In the genomic region with DNA sequence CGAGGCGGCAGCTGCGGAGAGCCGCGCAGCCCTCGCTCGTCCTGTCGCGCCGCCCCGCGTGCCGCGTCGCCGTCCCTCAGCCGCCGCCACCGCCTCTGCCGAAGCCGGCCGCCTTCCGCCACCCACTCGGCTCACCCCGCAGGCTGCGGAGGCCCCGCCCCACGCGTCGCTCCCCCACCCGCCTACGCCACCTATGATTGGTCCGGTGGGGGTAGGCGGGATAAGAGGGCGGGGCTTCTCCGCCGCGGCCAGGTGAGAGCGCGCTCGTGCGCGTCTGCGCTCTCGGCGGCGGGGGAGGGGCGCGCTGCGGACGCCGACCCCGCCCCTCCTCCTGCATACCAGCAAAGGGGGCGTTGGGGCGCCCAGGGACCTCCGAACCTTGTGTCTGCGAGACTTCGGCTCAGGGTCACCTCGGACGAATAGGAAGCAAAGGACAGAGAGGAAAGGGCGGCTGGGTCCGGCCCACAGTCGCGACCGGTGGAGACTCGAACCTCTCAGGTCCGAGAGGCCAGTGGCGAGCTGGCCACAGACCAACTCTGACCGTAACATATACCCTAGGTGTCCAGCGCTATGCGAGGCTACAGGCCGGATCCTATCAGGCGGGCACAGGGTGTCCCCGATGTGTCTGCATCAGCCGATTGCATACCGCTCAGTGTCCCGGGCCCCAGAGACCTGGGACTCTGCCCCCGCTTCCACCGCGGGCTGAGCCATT, we compare ENCODE assay signal across 8 mouse cellular contexts. TPM values are rescaled to one million over a fixed set of nuclear protein-coding genes. Genes with fewer than 3 reads are reported as not detected.
DNase-seq lines count a peak whose midpoint lies in the region; ATAC-seq and TF ChIP-seq lines count a peak whose summit lies in the region.

Gene Ppp1r13b, minus strand, starts transcription at position 141 of the 712 bp plus-strand sequence.

- DNase-seq in 3T3-L1 (ENCODE audit: low read depth, low spot score): peak; percentile 77
- peak; percentile 81 to 84 for DNase-seq in adrenal gland, postnatal 4 days (ENCODE audit: low spot score in 2 of 2)
- DNase-seq in heart, adult 2 months: peak; percentile 93 to 95
- DNase-seq in kidney, adult 2 months: peak; percentile 95
- peak; percentile 93 for DNase-seq in limb, embryonic 11.5 days (ENCODE audit: low spot score)

- intact Hi-C loops in heart, adult 2 months (cut with DNase I): loop anchor here (1.0 to 5.0 kb wide), 2 partner anchors 14 to 34 kb away; no protein-coding TSS in a partner anchor

- H3K4me3 ChIP-seq in embryonic facial prominence, embryonic 13.5 days: peak within 1 kb of the TSS; percentile 83
- peak within 1 kb of the TSS; percentile 92 for H3K4me3 ChIP-seq in heart, adult 2 months
- H3K4me3 ChIP-seq in kidney, adult 2 months (ENCODE audit: insufficient read depth, low read depth, low read length): peak within 1 kb of the TSS; percentile 82
- peak within 1 kb of the TSS; percentile 61 for H3K4me3 ChIP-seq in limb, embryonic 11.5 days (ENCODE audit: low read depth, low read length)
- peak within 1 kb of the TSS; percentile 83 for H3K4me3 ChIP-seq in midbrain, embryonic 13.5 days (replicated peaks)
- peak within 1 kb of the TSS; percentile 69 for H3K4me3 ChIP-seq in small intestine, adult 2 months (ENCODE audit: low read depth, low read length)

- peak; percentile 94 for ATAC-seq in embryonic facial prominence, embryonic 13.5 days (ENCODE audit: insufficient number of reproducible peaks, insufficient read depth, low FRiP score, low TSS enrichment, low read depth)
- peak; percentile 97 for ATAC-seq in limb, embryonic 11.5 days (ENCODE audit: insufficient number of reproducible peaks, low FRiP score, low TSS enrichment, low read depth)
- peak; percentile 95 for ATAC-seq in midbrain, embryonic 13.5 days

- H3K4me1 ChIP-seq in embryonic facial prominence, embryonic 13.5 days: peaks cover 17% of the 10 kb centered on the region
- peaks cover 8% of the 10 kb centered on the region for H3K4me1 ChIP-seq in heart, adult 2 months (ENCODE audit: control insufficient read depth, insufficient read depth, low read length)
- H3K4me1 ChIP-seq in kidney, adult 2 months (ENCODE audit: control insufficient read depth, insufficient read depth, low read length): peaks cover 7% of the 10 kb centered on the region; the same call in 1 of the 2 replicates
- H3K4me1 ChIP-seq in limb, embryonic 11.5 days (ENCODE audit: control insufficient read depth, insufficient read depth, low read length): peaks cover 4% of the 10 kb centered on the region
- peaks cover 16% of the 10 kb centered on the region for H3K4me1 ChIP-seq in midbrain, embryonic 13.5 days (replicated peaks)
- H3K4me1 ChIP-seq in small intestine, adult 2 months (ENCODE audit: control insufficient read depth, insufficient read depth, insufficient read length, low read length): peaks cover 30% of the 10 kb centered on the region; the same call in 1 of the 2 replicates

- H3K9me3 ChIP-seq in embryonic facial prominence, embryonic 13.5 days: no peaks in the 10 kb centered on the region
- no peaks in the 10 kb centered on the region for H3K9me3 ChIP-seq in limb, embryonic 11.5 days (ENCODE audit: control insufficient read depth, low read length)
- no peaks in the 10 kb centered on the region for H3K9me3 ChIP-seq in midbrain, embryonic 13.5 days

- peaks cover 2% of the 10 kb centered on the region; the same call in 1 of the 2 replicates for H3K79me2 ChIP-seq in heart, adult 2 months (replicated peaks; ENCODE audit: control insufficient read depth, insufficient read depth, low read length)

- peaks cover 32% of the 10 kb centered on the region for H3K27me3 ChIP-seq in embryonic facial prominence, embryonic 13.5 days
- no peaks in the 10 kb centered on the region for H3K27me3 ChIP-seq in heart, adult 2 months (ENCODE audit: control insufficient read depth, insufficient read depth, low read length)
- no peaks in the 10 kb centered on the region for H3K27me3 ChIP-seq in kidney, adult 2 months (replicated peaks; ENCODE audit: control insufficient read depth, insufficient read depth, low read length)
- peaks cover 11% of the 10 kb centered on the region; the same call in 1 of the 2 replicates for H3K27me3 ChIP-seq in limb, embryonic 11.5 days (ENCODE audit: control insufficient read depth, insufficient read depth, low read length)
- peaks cover 39% of the 10 kb centered on the region for H3K27me3 ChIP-seq in midbrain, embryonic 13.5 days
- no peaks in the 10 kb centered on the region for H3K27me3 ChIP-seq in small intestine, adult 2 months (ENCODE audit: control insufficient read depth, insufficient read depth, low read length)

- no peak for TF ChIP-seq EP300 in heart, adult 2 months (IDR thresholded peaks at IDR 0.05; ENCODE audit: insufficient read depth, low read depth, low read length)

- WGBS in embryonic facial prominence, embryonic 13.5 days: under 1% methylated on average over 79 of the region's 80 CpGs
- WGBS in heart, adult 2 months: under 1% methylated on average over 79 of the region's 80 CpGs
- 1% methylated on average over 80 of the region's 80 CpGs for WGBS in kidney, adult 2 months
- 0% methylated on average over 79 of the region's 80 CpGs for WGBS in limb, embryonic 11.5 days
- WGBS in midbrain, embryonic 13.5 days: under 1% methylated on average over 78 of the region's 80 CpGs
- WGBS in small intestine, adult 2 months: 1% methylated on average over 79 of the region's 80 CpGs

- TF ChIP-seq CTCF in heart, adult 2 months (IDR thresholded peaks at IDR 0.05): no peak
- TF ChIP-seq CTCF in kidney, adult 2 months (conservative IDR thresholded peaks at IDR 0.05; ENCODE audit: insufficient read depth, insufficient read length, low read depth, low read length): no peak
- TF ChIP-seq CTCF in small intestine, adult 2 months (IDR thresholded peaks at IDR 0.05; ENCODE audit: extremely low read depth, insufficient read length, insufficient replicate concordance, low read depth, low read length): no peak

- peak within 1 kb of the TSS; percentile 84 for H3K27ac ChIP-seq in embryonic facial prominence, embryonic 13.5 days
- H3K27ac ChIP-seq in heart, adult 2 months: peak within 1 kb of the TSS; percentile 78
- H3K27ac ChIP-seq in kidney, adult 2 months (ENCODE audit: insufficient read depth, low read depth, low read length): peak within 1 kb of the TSS; percentile 77
- no peak within 1 kb of the TSS for H3K27ac ChIP-seq in limb, embryonic 11.5 days (replicated peaks; ENCODE audit: low read depth, low read length)
- peak within 1 kb of the TSS; percentile 94 for H3K27ac ChIP-seq in midbrain, embryonic 13.5 days
- H3K27ac ChIP-seq in small intestine, adult 2 months (ENCODE audit: insufficient read depth, low read depth, low read length): peak within 1 kb of the TSS; percentile 81

- H3K9ac ChIP-seq in embryonic facial prominence, embryonic 13.5 days: peak within 1 kb of the TSS; percentile 85
- peak within 1 kb of the TSS; percentile 79 for H3K9ac ChIP-seq in heart, adult 2 months (ENCODE audit: low read depth, low read length)
- H3K9ac ChIP-seq in limb, embryonic 11.5 days (ENCODE audit: low read length): peak within 1 kb of the TSS; percentile 74
- H3K9ac ChIP-seq in midbrain, embryonic 13.5 days (replicated peaks): peak within 1 kb of the TSS; percentile 92

- H3K36me3 ChIP-seq in embryonic facial prominence, embryonic 13.5 days: no peaks in the 10 kb centered on the region
- H3K36me3 ChIP-seq in heart, adult 2 months (ENCODE audit: control insufficient read depth, insufficient read depth, low read length): no peaks in the 10 kb centered on the region
- no peaks in the 10 kb centered on the region for H3K36me3 ChIP-seq in kidney, adult 2 months (ENCODE audit: control insufficient read depth, insufficient read depth, low read length)
- no peaks in the 10 kb centered on the region; the same call in 1 of the 2 replicates for H3K36me3 ChIP-seq in limb, embryonic 11.5 days (ENCODE audit: control insufficient read depth, insufficient read depth, low read length)
- no peaks in the 10 kb centered on the region for H3K36me3 ChIP-seq in midbrain, embryonic 13.5 days
- no peaks in the 10 kb centered on the region for H3K36me3 ChIP-seq in small intestine, adult 2 months (ENCODE audit: control insufficient read depth, insufficient read depth, low read length)

- peak; percentile 62; the same call in 1 of the 2 replicates for TF ChIP-seq POLR2A in heart, adult 2 months (IDR thresholded peaks at IDR 0.05; ENCODE audit: insufficient read depth, low read depth, low read length)
- no peak for TF ChIP-seq POLR2A in kidney, adult 2 months (IDR thresholded peaks at IDR 0.05; ENCODE audit: low read depth, low read length)
- peak; percentile 95 for TF ChIP-seq POLR2A in small intestine, adult 2 months (IDR thresholded peaks at IDR 0.05; ENCODE audit: low read depth, low read length)

- peak within 1 kb of the TSS; percentile 90 for H3K4me2 ChIP-seq in embryonic facial prominence, embryonic 13.5 days
- H3K4me2 ChIP-seq in limb, embryonic 11.5 days (ENCODE audit: low read depth, severe bottlenecking): peak within 1 kb of the TSS; percentile 98
- H3K4me2 ChIP-seq in midbrain, embryonic 13.5 days (replicated peaks): peak within 1 kb of the TSS; percentile 82

RNA-seq across cellular contexts. Expression of gene Ppp1r13b, which starts in this region (rescaled TPM):
- total RNA-seq in adrenal gland, postnatal 4 days (2021): 10 to 100 TPM; 26.7 to 30.5 TPM
- polyA plus RNA-seq in embryonic facial prominence, embryonic 13.5 days (2015; fragmentation: Nextera tagmentation; extraction: Ambion mirVana): 12.3 and 15.2 TPM in 2 replicates
- 10 to 100 TPM; 18.0 to 18.1 TPM for total RNA-seq in heart, adult 2 months (2021)
- polyA plus RNA-seq in heart, adult 2 months (2012; rRNA removed): 11.8 and 16.6 TPM in 2 replicates
- polyA plus RNA-seq in kidney, adult 2 months (2012; rRNA removed): 11.2 and 11.7 TPM in 2 replicates
- 6.5 and 6.6 TPM in 2 replicates for polyA plus RNA-seq in limb, embryonic 11.5 days (2014; fragmentation: Nextera tagmentation; extraction: Ambion mirVana)
- 17.8 and 19.7 TPM in 2 replicates for polyA plus RNA-seq in midbrain, embryonic 13.5 days (2015; fragmentation: Nextera tagmentation; extraction: Ambion mirVana)
- polyA plus RNA-seq in small intestine, adult 2 months (2012; rRNA removed): 12.2 and 22.8 TPM in 2 replicates
